Mouse (Mus musculus): ENCODE results near the gene Galr2. TPM values are rescaled to one million over a fixed set of nuclear protein-coding genes. Genes with fewer than 3 reads are reported as not detected.

The Galr2 gene
- polyA plus RNA-seq, 1 experiment, result 1.5 TPM

DNA sequence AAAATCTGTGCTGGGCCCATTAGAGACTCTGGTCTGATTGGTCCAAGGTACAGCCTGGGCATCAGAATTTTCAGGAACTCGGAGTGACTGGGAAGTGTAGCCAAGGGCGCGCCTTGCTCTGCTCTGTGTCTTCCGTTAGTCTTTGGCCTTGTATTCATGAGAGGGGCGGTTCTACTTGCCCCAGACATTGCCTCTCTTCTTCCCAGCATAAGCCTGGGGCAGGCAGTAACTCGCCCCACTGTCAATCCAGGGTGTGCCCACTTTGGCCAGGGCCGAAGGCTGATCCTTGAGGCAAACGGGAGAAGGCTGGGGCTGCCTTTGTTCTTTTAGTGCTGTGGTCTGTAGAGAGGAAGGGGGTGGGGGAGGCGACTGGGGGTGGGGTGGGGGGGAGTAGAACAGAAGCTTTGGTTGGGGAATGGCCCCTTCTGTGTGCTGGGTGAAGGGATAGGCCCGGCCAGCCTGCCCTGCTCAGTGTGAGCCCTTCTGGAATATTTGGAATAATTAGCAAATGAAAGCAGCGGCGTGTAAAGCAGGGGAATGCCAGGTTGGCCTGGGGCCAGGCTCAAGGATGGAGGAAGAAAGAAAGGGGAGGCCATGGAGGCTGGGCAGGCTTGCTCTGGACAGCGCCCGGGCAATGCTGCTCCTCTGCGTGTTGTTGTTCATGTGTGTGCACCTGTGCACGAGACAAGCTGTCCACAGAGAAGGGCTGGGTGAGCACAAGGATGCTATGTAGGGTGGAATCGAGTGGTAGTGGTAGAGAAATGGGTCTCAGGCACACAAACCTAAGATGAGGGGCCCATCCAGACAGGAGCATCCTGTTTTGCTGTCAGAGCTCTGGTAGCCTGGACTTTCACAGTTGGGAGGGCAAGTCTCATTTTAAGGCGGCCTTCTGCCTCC lies 48.8 kb downstream of the Galr2 start:
- Histone ChIP-seq H3K79me2 (ENCODE audit: control insufficient read depth, insufficient read depth) (no peaks in the 10 kb centered on the region), H3K36me3 (ENCODE audit: control insufficient read depth, insufficient read depth) (no peaks in the 10 kb centered on the region), H3ac (ENCODE audit: control insufficient read depth, insufficient read length) (no peak overlapping the region), H3K4me3 (no peak overlapping the region), H3K27me3 (ENCODE audit: control insufficient read depth, insufficient read depth, insufficient read length) (no peaks in the 10 kb centered on the region), H3K4me2 (ENCODE audit: low read depth) (no peak overlapping the region)
- TF ChIP-seq POLR2A (IDR thresholded peaks at IDR 0.05; ENCODE audit: insufficient read length, low read depth) (no peak), TCF3 (IDR thresholded peaks at IDR 0.05; ENCODE audit: insufficient read length, low read depth) (no peak), MAX (IDR thresholded peaks at IDR 0.05; ENCODE audit: low read depth) (no peak), TCF12 (IDR thresholded peaks at IDR 0.05; ENCODE audit: insufficient read depth, poor library complexity, severe bottlenecking) (no peak), USF1 (IDR thresholded peaks at IDR 0.05; ENCODE audit: low read depth) (no peak), REST (IDR thresholded peaks at IDR 0.05; ENCODE audit: insufficient read depth, insufficient read length) (no peak), SRF (IDR thresholded peaks at IDR 0.05; ENCODE audit: control insufficient read depth, insufficient read length, low read depth) (no peak), CEBPB (IDR thresholded peaks at IDR 0.05; ENCODE audit: insufficient read depth, poor library complexity, severe bottlenecking) (no peak), MYOG (IDR thresholded peaks at IDR 0.05; ENCODE audit: control insufficient read depth in 1 of 3, insufficient read depth in 1 of 3, insufficient read length in 2 of 3, low read depth in 2 of 3) (no peak), POLR2AphosphoS2 (IDR thresholded peaks at IDR 0.05; ENCODE audit: insufficient read length, low read depth) (no peak), E2F4 (IDR thresholded peaks at IDR 0.05; ENCODE audit: insufficient read depth) (no peak), MYOD1 (IDR thresholded peaks at IDR 0.05; ENCODE audit: control insufficient read depth in 1 of 3, insufficient read length in 2 of 3, low read depth in 2 of 3) (no peak)

DNA sequence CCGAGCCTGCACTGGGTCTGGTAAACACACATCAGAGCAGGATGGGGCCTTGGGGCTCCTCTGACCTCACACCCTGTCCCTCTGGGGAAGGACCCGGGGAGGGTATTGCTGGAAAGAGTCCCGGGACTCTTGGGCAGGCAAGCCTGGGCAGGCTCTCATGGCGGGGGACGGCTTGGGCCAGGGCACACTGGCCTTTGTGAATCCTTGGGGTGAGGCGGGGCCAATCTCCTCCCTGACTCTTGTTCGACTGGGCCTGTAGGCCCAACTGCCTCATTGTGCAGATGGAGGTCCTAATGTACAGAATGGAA lies 49.4 kb downstream of the Galr2 start:
- TF ChIP-seq E2F4 (IDR thresholded peaks at IDR 0.05; ENCODE audit: insufficient read depth), result no peak
- no peak for TF ChIP-seq MYOG (IDR thresholded peaks at IDR 0.05; ENCODE audit: control insufficient read depth in 1 of 3, insufficient read depth in 1 of 3, insufficient read length in 2 of 3, low read depth in 2 of 3)
- TF ChIP-seq USF1 (IDR thresholded peaks at IDR 0.05; ENCODE audit: low read depth), result no peak
- TF ChIP-seq SRF (IDR thresholded peaks at IDR 0.05; ENCODE audit: control insufficient read depth, insufficient read length, low read depth), result no peak
- TF ChIP-seq POLR2AphosphoS2 (IDR thresholded peaks at IDR 0.05; ENCODE audit: insufficient read length, low read depth), result no peak
- TF ChIP-seq MAX (IDR thresholded peaks at IDR 0.05; ENCODE audit: low read depth), result no peak
- TF ChIP-seq TCF12 (IDR thresholded peaks at IDR 0.05; ENCODE audit: insufficient read depth, poor library complexity, severe bottlenecking), result no peak
- no peak for TF ChIP-seq TCF3 (IDR thresholded peaks at IDR 0.05; ENCODE audit: insufficient read length, low read depth)
- TF ChIP-seq MYOD1 (IDR thresholded peaks at IDR 0.05; ENCODE audit: control insufficient read depth in 1 of 3, insufficient read length in 2 of 3, low read depth in 2 of 3), result no peak
- no peak for TF ChIP-seq POLR2A (IDR thresholded peaks at IDR 0.05; ENCODE audit: insufficient read length, low read depth)
- no peak for TF ChIP-seq REST (IDR thresholded peaks at IDR 0.05; ENCODE audit: insufficient read depth, insufficient read length)
- no peak for TF ChIP-seq CEBPB (IDR thresholded peaks at IDR 0.05; ENCODE audit: insufficient read depth, poor library complexity, severe bottlenecking)
- no peaks in the 10 kb centered on the region for H3K79me2 ChIP-seq (ENCODE audit: control insufficient read depth, insufficient read depth)
- no peaks in the 10 kb centered on the region for H3K27me3 ChIP-seq (ENCODE audit: control insufficient read depth, insufficient read depth, insufficient read length)
- H3K4me2 ChIP-seq (ENCODE audit: low read depth), result no peak overlapping the region
- H3K36me3 ChIP-seq (ENCODE audit: control insufficient read depth, insufficient read depth), result no peaks in the 10 kb centered on the region
- no peak overlapping the region for H3K4me3 ChIP-seq
- no peak overlapping the region for H3ac ChIP-seq (ENCODE audit: control insufficient read depth, insufficient read length)

DNA sequence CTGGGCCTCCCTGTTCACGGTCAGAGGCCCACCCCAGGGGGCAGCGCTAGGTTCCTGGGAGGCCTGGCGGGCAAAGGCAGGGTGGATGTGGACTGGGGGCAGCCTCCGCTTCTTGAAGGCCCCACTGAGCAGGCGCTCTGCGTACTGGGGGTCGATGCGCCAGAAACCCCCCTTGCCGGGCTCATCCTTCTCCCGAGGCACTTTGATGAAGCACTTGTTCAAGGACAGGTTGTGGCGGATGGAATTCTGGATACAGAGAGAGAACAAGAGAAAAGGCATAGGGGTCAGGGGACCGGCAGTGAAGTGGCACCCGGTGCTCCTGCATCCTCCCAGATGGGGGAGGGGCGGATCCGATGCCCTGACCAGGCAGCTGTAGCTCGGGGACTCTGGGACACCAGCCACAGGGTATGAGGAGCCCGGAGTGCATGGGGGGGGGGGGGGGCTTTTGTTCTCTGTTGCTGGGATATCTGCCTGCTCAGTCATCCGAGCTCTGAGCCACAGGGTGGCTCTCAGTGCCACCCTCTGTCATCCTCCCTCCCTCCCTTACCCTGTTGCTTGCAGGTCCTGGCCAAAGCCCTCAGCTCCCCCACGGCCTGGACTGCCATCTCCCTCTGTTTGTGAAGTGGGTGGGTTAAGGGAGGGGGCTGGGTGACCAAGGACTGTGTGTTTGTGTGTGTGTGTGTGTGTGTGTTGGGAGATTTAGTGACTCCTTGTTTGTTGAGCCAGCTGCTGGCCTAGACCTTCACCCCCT lies 51.7 kb downstream of the Galr2 start:
- Histone ChIP-seq H3K36me3 (ENCODE audit: control insufficient read depth, insufficient read depth) (no peaks in the 10 kb centered on the region), H3K4me3 (no peak overlapping the region), H3K4me2 (ENCODE audit: low read depth) (no peak overlapping the region), H3K27me3 (ENCODE audit: control insufficient read depth, insufficient read depth, insufficient read length) (no peaks in the 10 kb centered on the region), H3K79me2 (ENCODE audit: control insufficient read depth, insufficient read depth) (no peaks in the 10 kb centered on the region), H3ac (ENCODE audit: control insufficient read depth, insufficient read length) (no peak overlapping the region)
- TF ChIP-seq MYOG (IDR thresholded peaks at IDR 0.05; ENCODE audit: control insufficient read depth in 1 of 3, insufficient read depth in 1 of 3, insufficient read length in 2 of 3, low read depth in 2 of 3), result no peak
- no peak for TF ChIP-seq USF1 (IDR thresholded peaks at IDR 0.05; ENCODE audit: low read depth)
- TF ChIP-seq MYOD1 (IDR thresholded peaks at IDR 0.05; ENCODE audit: control insufficient read depth in 1 of 3, insufficient read length in 2 of 3, low read depth in 2 of 3), result no peak
- no peak for TF ChIP-seq REST (IDR thresholded peaks at IDR 0.05; ENCODE audit: insufficient read depth, insufficient read length)
- no peak for TF ChIP-seq SRF (IDR thresholded peaks at IDR 0.05; ENCODE audit: control insufficient read depth, insufficient read length, low read depth)
- TF ChIP-seq TCF3 (IDR thresholded peaks at IDR 0.05; ENCODE audit: insufficient read length, low read depth), result no peak
- TF ChIP-seq POLR2AphosphoS2 (IDR thresholded peaks at IDR 0.05; ENCODE audit: insufficient read length, low read depth), result no peak
- TF ChIP-seq TCF12 (IDR thresholded peaks at IDR 0.05; ENCODE audit: insufficient read depth, poor library complexity, severe bottlenecking), result no peak
- no peak for TF ChIP-seq POLR2A (IDR thresholded peaks at IDR 0.05; ENCODE audit: insufficient read length, low read depth)
- no peak for TF ChIP-seq CEBPB (IDR thresholded peaks at IDR 0.05; ENCODE audit: insufficient read depth, poor library complexity, severe bottlenecking)
- no peak for TF ChIP-seq E2F4 (IDR thresholded peaks at IDR 0.05; ENCODE audit: insufficient read depth)

DNA sequence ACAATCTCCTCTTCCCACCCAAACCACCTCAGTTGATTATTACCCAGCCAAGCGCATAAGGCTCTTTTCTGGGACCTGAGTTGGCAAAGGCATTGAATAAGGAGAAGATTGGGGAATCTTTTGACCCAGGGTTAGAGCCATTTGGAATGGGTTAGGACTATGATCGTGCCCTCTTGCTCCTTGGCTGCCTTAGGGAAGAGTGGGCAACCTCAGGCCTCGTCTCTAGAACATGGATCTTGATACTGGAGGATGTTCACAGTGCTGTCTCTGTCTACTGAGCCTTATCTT lies 52.2 kb downstream of the Galr2 start:
- Histone ChIP-seq H3K4me2 (ENCODE audit: low read depth) (no peak overlapping the region), H3K4me3 (no peak overlapping the region), H3K27me3 (ENCODE audit: control insufficient read depth, insufficient read depth, insufficient read length) (no peaks in the 10 kb centered on the region), H3K36me3 (ENCODE audit: control insufficient read depth, insufficient read depth) (no peaks in the 10 kb centered on the region), H3K79me2 (ENCODE audit: control insufficient read depth, insufficient read depth) (no peaks in the 10 kb centered on the region), H3ac (ENCODE audit: control insufficient read depth, insufficient read length) (no peak overlapping the region)
- TF ChIP-seq MYOD1 (IDR thresholded peaks at IDR 0.05; ENCODE audit: control insufficient read depth in 1 of 3, insufficient read length in 2 of 3, low read depth in 2 of 3), result no peak
- TF ChIP-seq MYOG (IDR thresholded peaks at IDR 0.05; ENCODE audit: control insufficient read depth in 1 of 3, insufficient read depth in 1 of 3, insufficient read length in 2 of 3, low read depth in 2 of 3), result no peak
- TF ChIP-seq POLR2AphosphoS2 (IDR thresholded peaks at IDR 0.05; ENCODE audit: insufficient read length, low read depth), result no peak
- no peak for TF ChIP-seq REST (IDR thresholded peaks at IDR 0.05; ENCODE audit: insufficient read depth, insufficient read length)
- TF ChIP-seq SRF (IDR thresholded peaks at IDR 0.05; ENCODE audit: control insufficient read depth, insufficient read length, low read depth), result no peak
- TF ChIP-seq MAX (IDR thresholded peaks at IDR 0.05; ENCODE audit: low read depth), result no peak

Other genes with a start within 250 kb of the Galr2 start
- gene Unc13d, start 203.0 kb upstream of the Galr2 start, polyA plus RNA-seq (2012; fragmentation: generic; extraction: Trizol), result 9.1 TPM
- gene Wbp2, start 193.9 kb upstream of the Galr2 start, polyA plus RNA-seq (2012; fragmentation: generic; extraction: Trizol), result 156 TPM
- 101 TPM for gene Trim47, start 153.7 kb upstream of the Galr2 start, polyA plus RNA-seq (2012; fragmentation: generic; extraction: Trizol)
- 1.9 TPM for gene Trim65, start 149.8 kb upstream of the Galr2 start, polyA plus RNA-seq (2012; fragmentation: generic; extraction: Trizol)
- 141 TPM for gene Mrpl38, start 142.1 kb upstream of the Galr2 start, polyA plus RNA-seq (2012; fragmentation: generic; extraction: Trizol)
- 41.7 TPM for gene Fbf1, start 112.8 kb upstream of the Galr2 start, polyA plus RNA-seq (2012; fragmentation: generic; extraction: Trizol)
- 61.4 TPM for gene Ten1, start 82.1 kb upstream of the Galr2 start, polyA plus RNA-seq (2012; fragmentation: generic; extraction: Trizol)
- 36.4 TPM for gene Acox1, start 81.9 kb upstream of the Galr2 start, polyA plus RNA-seq (2012; fragmentation: generic; extraction: Trizol)
- 0.14 TPM for gene Evpl, start 42.9 kb upstream of the Galr2 start, polyA plus RNA-seq (2012; fragmentation: generic; extraction: Trizol)
- 83.0 TPM for gene Srp68, start 6.7 kb upstream of the Galr2 start, polyA plus RNA-seq (2012; fragmentation: generic; extraction: Trizol)
- gene Exoc7, start 26.3 kb downstream of the Galr2 start, polyA plus RNA-seq (2012; fragmentation: generic; extraction: Trizol), result 55.0 TPM
- gene Foxj1, start 54.5 kb downstream of the Galr2 start, polyA plus RNA-seq (2012; fragmentation: generic; extraction: Trizol), result 0.08 TPM
- gene Rnf157, start 132.1 kb downstream of the Galr2 start, polyA plus RNA-seq (2012; fragmentation: generic; extraction: Trizol), result 15.2 TPM
- 120 TPM for gene Ubald2, start 153.2 kb downstream of the Galr2 start, polyA plus RNA-seq (2012; fragmentation: generic; extraction: Trizol)
- gene Qrich2, start 185.3 kb downstream of the Galr2 start, polyA plus RNA-seq (2012; fragmentation: generic; extraction: Trizol), result not detected
- gene Prpsap1, start 213.3 kb downstream of the Galr2 start, polyA plus RNA-seq (2012; fragmentation: generic; extraction: Trizol), result 78.2 TPM
- 24.5 TPM for gene Sphk1, start 250.0 kb downstream of the Galr2 start, polyA plus RNA-seq (2012; fragmentation: generic; extraction: Trizol)